10 mouse cellular contexts compared by ENCODE assay signal in the genomic region with DNA sequence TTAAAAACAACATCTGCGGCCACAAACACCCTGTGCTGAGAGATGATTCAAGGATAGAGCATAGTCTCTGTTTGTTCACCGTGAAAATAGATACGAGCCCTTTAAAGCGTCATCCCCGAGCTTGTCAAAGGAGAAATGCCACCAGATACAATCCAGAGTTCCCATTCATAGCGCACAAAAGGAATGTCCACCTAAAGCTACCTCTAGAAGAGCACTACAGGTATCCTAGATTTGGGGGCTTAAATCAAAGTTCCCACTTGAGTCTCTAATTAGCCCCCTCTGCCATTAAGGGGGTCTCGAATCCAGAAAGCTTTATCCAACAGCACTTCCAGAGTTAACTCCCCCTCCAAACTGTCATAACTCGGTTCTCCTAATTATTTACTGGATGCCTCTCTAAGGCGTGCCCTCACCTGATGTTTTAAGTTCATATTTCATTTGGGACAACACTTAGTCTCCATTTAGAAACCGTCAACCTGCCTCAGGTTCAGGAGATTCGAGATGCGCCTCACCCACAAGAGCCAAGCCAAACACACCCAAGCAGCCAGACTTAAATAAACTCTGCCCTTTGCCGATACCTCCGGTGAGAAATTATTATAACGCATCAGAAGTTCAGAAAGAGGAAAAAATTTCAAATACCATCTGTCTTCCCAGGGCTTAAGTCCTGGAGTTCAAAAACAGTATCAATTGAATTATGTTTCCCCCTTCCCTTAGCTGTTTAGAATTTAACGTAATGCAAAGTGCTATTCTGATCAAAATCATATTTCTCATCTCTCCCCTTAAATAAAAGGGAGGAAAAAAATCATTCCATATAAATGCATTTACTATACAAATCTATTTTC.
DNase-seq lines count a peak whose midpoint lies in the region; ATAC-seq and TF ChIP-seq lines count a peak whose summit lies in the region.
"Had no signal": no experiment of that assay in that cellular context is flagged by ENCODE, and none has a peak within 500 bp of the region (broad histone marks: within the 10 kb centered on the region; RNA-seq: fewer than 3 reads in every experiment).

No protein-coding gene starts in this region.

- no peaks in the 10 kb centered on the region for H3K36me3 ChIP-seq in heart, embryonic 15.5 days
- H3K36me3 ChIP-seq in forebrain, postnatal 0 days (ENCODE audit: insufficient read depth), result no peaks in the 10 kb centered on the region
- H3K36me3 ChIP-seq in midbrain, embryonic 12.5 days, result no peaks in the 10 kb centered on the region
- H3K36me3 ChIP-seq: liver, embryonic 13.5 days had no signal

- H3K9me3 ChIP-seq in heart, embryonic 15.5 days (replicated peaks), result no peaks in the 10 kb centered on the region
- no peaks in the 10 kb centered on the region for H3K9me3 ChIP-seq in forebrain, postnatal 0 days (ENCODE audit: low read length)
- H3K9me3 ChIP-seq in midbrain, embryonic 12.5 days, result no peaks in the 10 kb centered on the region
- H3K9me3 ChIP-seq: liver, embryonic 13.5 days had no signal

- intact Hi-C loops in heart, postnatal 10 days (cut with DNase I), result no loop called here
- intact Hi-C loops in left cerebral cortex, postnatal 36 days (cut with DNase I), result loop anchor here (5.0 to 10.0 kb wide), 2 partner anchors 454 to 632 kb away; no protein-coding TSS in a partner anchor

- peak overlapping the region; percentile 52 for H3K4me3 ChIP-seq in heart, embryonic 15.5 days
- peak overlapping the region; percentile 66 for H3K4me3 ChIP-seq in cortical plate, adult 2 months (ENCODE audit: insufficient read depth, low read length)
- H3K4me3 ChIP-seq in forebrain, postnatal 0 days (ENCODE audit: low read depth, low read length), result peak overlapping the region; percentile 51
- H3K4me3 ChIP-seq in midbrain, embryonic 12.5 days, result peak overlapping the region; percentile 54

- DNase-seq in heart, postnatal 10 days, result no peak
- DNase-seq in forebrain, postnatal 0 days, result peak; percentile 57
- no peak for DNase-seq in left cerebral cortex, postnatal 36 days (ENCODE audit: low spot score in 2 of 2)
- DNase-seq in adrenal gland, postnatal 10 days, result no peak
- DNase-seq: gastrocnemius, postnatal 14 days; liver, embryonic 13.5 days had no signal

- no peak overlapping the region; the same call in 1 of the 2 replicates for H3K9ac ChIP-seq in heart, embryonic 15.5 days
- peak overlapping the region; percentile 66 for H3K9ac ChIP-seq in forebrain, postnatal 0 days
- H3K9ac ChIP-seq in midbrain, embryonic 12.5 days (replicated peaks), result peak overlapping the region; percentile 72
- H3K9ac ChIP-seq: liver, embryonic 13.5 days had no signal

- ATAC-seq in heart, embryonic 15.5 days (replicated peaks; ENCODE audit: insufficient number of reproducible peaks, insufficient read depth, low FRiP score, low read depth), result no peak
- no peak for ATAC-seq in forebrain, postnatal 0 days
- ATAC-seq in midbrain, embryonic 12.5 days (ENCODE audit: low FRiP score, low read depth), result no peak
- ATAC-seq in megakaryocyte, adult 5-6 weeks (ENCODE audit: poor library complexity, severe bottlenecking), result no peak

- peaks cover 8% of the 10 kb centered on the region for H3K4me1 ChIP-seq in heart, embryonic 15.5 days (replicated peaks)
- peaks cover 3% of the 10 kb centered on the region for H3K4me1 ChIP-seq in cortical plate, adult 2 months (ENCODE audit: control insufficient read depth, insufficient read depth, low read length)
- H3K4me1 ChIP-seq in forebrain, postnatal 0 days (ENCODE audit: insufficient read depth), result peaks cover 12% of the 10 kb centered on the region
- peaks cover 33% of the 10 kb centered on the region for H3K4me1 ChIP-seq in midbrain, embryonic 12.5 days
- H3K4me1 ChIP-seq: liver, embryonic 13.5 days had no signal

- H3K4me2 ChIP-seq in heart, embryonic 15.5 days, result peak overlapping the region; percentile 69
- peak overlapping the region; percentile 56 for H3K4me2 ChIP-seq in forebrain, postnatal 0 days (ENCODE audit: low read depth)
- H3K4me2 ChIP-seq in midbrain, embryonic 12.5 days (replicated peaks), result peak overlapping the region; percentile 69

- TF ChIP-seq POLR2A in cortical plate, adult 2 months (IDR thresholded peaks at IDR 0.05; ENCODE audit: extremely low read depth, insufficient read depth, low read length), result no peak

- WGBS in heart, embryonic 15.5 days, result 27% methylated on average over 16 of the region's 16 CpGs
- 20% methylated on average over 16 of the region's 16 CpGs for WGBS in forebrain, postnatal 0 days
- 28% methylated on average over 16 of the region's 16 CpGs for WGBS in midbrain, embryonic 12.5 days

- no peak for TF ChIP-seq CTCF in cortical plate, adult 2 months (IDR thresholded peaks at IDR 0.05; ENCODE audit: extremely low read depth, insufficient read depth, low read length)
- no peak for TF ChIP-seq CTCF in forebrain, postnatal 0 days (IDR thresholded peaks at IDR 0.05; ENCODE audit: low read depth)

- no peak overlapping the region for H3K27ac ChIP-seq in heart, embryonic 15.5 days
- H3K27ac ChIP-seq in cortical plate, adult 2 months (ENCODE audit: insufficient read depth, low read length), result peak overlapping the region; percentile 62
- peak overlapping the region; percentile 92 for H3K27ac ChIP-seq in forebrain, postnatal 0 days (ENCODE audit: low read depth, low read length)
- peak overlapping the region; percentile 97 for H3K27ac ChIP-seq in midbrain, embryonic 12.5 days (replicated peaks)
- H3K27ac ChIP-seq: liver, embryonic 13.5 days had no signal

- no peaks in the 10 kb centered on the region for H3K27me3 ChIP-seq in heart, embryonic 15.5 days
- H3K27me3 ChIP-seq in forebrain, postnatal 0 days (ENCODE audit: insufficient read depth, low read length), result no peaks in the 10 kb centered on the region
- H3K27me3 ChIP-seq in midbrain, embryonic 12.5 days, result no peaks in the 10 kb centered on the region
